Mouse (Mus musculus) forebrain, embryonic 16.5 days (tissue): ENCODE results near the gene 1700010I14Rik. TPM values are rescaled to one million over a fixed set of nuclear protein-coding genes. Genes with fewer than 3 reads are reported as not detected.

Source experiments
- ATAC-seq: fragments of 200-750 bp; cut with Nextera tagmentation; 2 replicates; pipeline ENCODE4 v1.8.0; 2017; ENCODE audit warnings: mild to moderate bottlenecking, moderate library complexity
- H3K27ac ChIP-seq: fragments of 300-500 bp; sonication (generic); 2 replicates; pipeline ENCODE4 v1.5.1; 2014; ENCODE audit warnings: low read length, control low read depth
- H3K27me3 ChIP-seq: fragments of 300-500 bp; sonication (generic); replicated peaks from 2 replicates; pipeline ENCODE4 v1.6.1; 2014; ENCODE audit warnings: low read length; ENCODE audit not compliant: control insufficient read depth, insufficient read depth
- H3K36me3 ChIP-seq: fragments of 300-500 bp; sonication (generic); 2 replicates; pipeline ENCODE4 v1.6.1; 2014; ENCODE audit not compliant: control insufficient read depth, insufficient read depth
- H3K4me1 ChIP-seq: fragments of 300-500 bp; sonication (generic); replicated peaks from 2 replicates; pipeline ENCODE4 v1.6.1; 2014; ENCODE audit warnings: low read length; ENCODE audit not compliant: control insufficient read depth, insufficient read depth
- H3K4me2 ChIP-seq: fragments of 300-500 bp; sonication (generic); 2 replicates; pipeline ENCODE4 v1.6.1; 2014; ENCODE audit warnings: mild to moderate bottlenecking, low read length, control low read depth
- H3K4me3 ChIP-seq: fragments of 300-500 bp; sonication (generic); replicated peaks from 2 replicates; pipeline ENCODE4 v1.5.1; 2014; ENCODE audit warnings: mild to moderate bottlenecking, low read length, control low read depth
- H3K9ac ChIP-seq: fragments of 300-500 bp; sonication (generic); replicated peaks from 2 replicates; pipeline ENCODE4 v1.6.1; 2014; ENCODE audit warnings: low read depth, low read length, control low read depth
- H3K9me3 ChIP-seq: fragments of 300-500 bp; sonication (generic); 2 replicates; pipeline ENCODE4 v1.6.1; 2016; ENCODE audit warnings: low read length; ENCODE audit not compliant: control insufficient read depth
- WGBS: fragments of 180-500 bp; shearing (Covaris S2); extraction: QIAGEN DNeasy Blood & Tissue Kit; methylation state at CpG from one replicate; pipeline ENCODE4 v1.1.7; 2014; 5-methylcytosine and 5-hydroxymethylcytosine counted together
- polyA plus RNA-seq: library from polyadenylated mRNA; unstranded; fragments of >200 nt; fragmentation: Nextera tagmentation; extraction: Ambion mirVana; gene quantifications from 2 replicates; pipeline ENCODE4 v1.2.1, GENCODE M21; 2015

1700010I14Rik gene
- polyA plus RNA-seq, 1 experiment from 2014 or later, result 1.5 TPM

DNA sequence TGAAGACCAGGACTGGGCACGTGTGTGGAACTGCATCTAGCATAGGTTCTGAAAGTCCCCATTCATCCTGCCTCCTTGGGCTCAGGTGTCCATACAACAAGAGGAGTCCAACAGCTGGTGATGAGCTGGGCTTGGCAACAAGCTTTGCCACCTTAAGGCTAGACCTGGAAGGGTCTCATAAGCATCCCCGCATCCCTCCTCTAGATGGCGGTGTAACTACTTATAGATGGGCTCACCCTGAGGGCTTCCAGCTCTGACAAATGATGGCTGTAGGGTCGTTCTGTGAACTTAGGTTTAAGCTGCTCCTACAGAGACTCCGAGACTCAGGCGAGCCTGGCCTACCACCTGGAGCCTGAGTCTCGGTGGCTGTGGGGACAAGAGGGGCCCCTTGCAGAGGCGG, 3.0 kb downstream of the 1700010I14Rik start:
- Histone ChIP-seq H3K27ac (no peak overlapping the region), H3K4me1 (peaks cover 20% of the 10 kb centered on the region), H3K9me3 (no peaks in the 10 kb centered on the region), H3K9ac (no peak overlapping the region), H3K27me3 (no peaks in the 10 kb centered on the region), H3K4me2 (no peak overlapping the region), H3K4me3 (no peak overlapping the region), H3K36me3 (no peaks in the 10 kb centered on the region)
- ATAC-seq, result no peak
- WGBS, result 25% methylated on average over 8 of the region's 8 CpGs

DNA sequence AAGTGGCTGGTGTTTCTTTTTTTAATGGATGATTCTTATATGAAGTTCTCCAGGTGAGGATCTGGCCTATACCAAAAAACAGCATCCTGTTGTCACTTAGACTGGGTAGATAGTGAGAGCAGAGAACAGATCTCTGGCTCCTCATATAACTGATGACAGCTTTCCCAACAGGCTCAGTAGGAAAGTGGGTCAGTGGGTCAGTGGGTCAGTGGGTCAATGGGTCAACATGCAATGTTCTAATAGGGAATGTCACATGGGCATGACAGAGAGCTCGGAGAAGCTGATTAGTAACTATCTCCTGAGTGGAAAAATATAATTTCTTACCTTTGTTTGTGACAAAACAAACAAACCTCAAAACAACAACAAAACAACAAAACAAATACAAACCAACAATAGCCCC, 7.2 kb downstream of the 1700010I14Rik start:
- Histone ChIP-seq H3K4me3 (no peak overlapping the region), H3K4me1 (no peaks in the 10 kb centered on the region), H3K9ac (no peak overlapping the region), H3K27ac (no peak overlapping the region), H3K36me3 (no peaks in the 10 kb centered on the region), H3K4me2 (no peak overlapping the region), H3K27me3 (no peaks in the 10 kb centered on the region), H3K9me3 (no peaks in the 10 kb centered on the region)
- ATAC-seq, result no peak
- 89% methylated on average over 1 of the region's 1 CpGs for WGBS

DNA sequence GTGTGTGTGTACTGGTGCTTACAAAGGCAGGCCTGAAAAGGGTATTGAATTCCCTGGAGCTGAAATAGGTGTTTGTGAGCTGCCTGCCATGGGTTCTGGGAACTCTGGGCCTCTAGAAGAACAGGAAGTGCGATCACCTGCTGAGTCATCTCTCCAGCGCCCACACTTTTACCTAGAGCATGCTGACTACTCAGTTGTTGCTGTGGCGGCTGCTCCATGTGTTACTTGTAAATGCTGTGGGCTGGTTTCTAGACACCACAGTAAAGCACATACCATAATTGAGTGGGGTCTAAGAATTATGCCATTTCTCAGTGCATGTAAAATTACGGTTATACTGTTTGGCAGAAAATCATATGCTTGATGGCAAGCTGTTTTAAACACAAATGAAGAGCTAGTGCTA, 14.3 kb downstream of the 1700010I14Rik start:
- ATAC-seq, result no peak
- H3K4me3 ChIP-seq, result no peak overlapping the region
- no peaks in the 10 kb centered on the region for H3K9me3 ChIP-seq
- H3K27ac ChIP-seq, result no peak overlapping the region
- H3K36me3 ChIP-seq, result no peaks in the 10 kb centered on the region
- WGBS, result 64% methylated on average over 4 of the region's 4 CpGs
- H3K4me2 ChIP-seq, result no peak overlapping the region
- no peak overlapping the region for H3K9ac ChIP-seq
- H3K4me1 ChIP-seq, result no peaks in the 10 kb centered on the region
- no peaks in the 10 kb centered on the region for H3K27me3 ChIP-seq

DNA sequence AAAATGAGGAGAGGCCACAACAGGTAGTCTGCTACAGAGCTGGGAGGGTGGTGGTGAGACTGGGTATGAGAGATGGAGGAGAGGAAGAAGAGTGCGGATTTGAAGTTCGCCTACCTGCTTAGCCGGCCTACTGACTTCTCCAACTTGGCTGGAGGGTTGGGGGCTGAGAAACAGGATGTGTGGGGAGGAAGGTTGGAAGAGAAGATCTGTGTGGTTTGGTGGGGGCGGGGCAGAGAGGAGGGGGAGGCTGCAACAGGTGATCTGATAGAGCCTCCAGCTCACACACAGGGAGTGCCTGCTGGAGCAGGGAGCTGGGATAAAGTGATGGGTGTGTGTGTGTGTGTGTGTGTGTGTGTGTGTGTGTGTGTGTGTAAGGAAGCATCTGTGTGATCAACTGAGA, 16.4 kb downstream of the 1700010I14Rik start:
- ATAC-seq, result no peak
- Histone ChIP-seq H3K4me3 (no peak overlapping the region), H3K36me3 (no peaks in the 10 kb centered on the region), H3K27me3 (no peaks in the 10 kb centered on the region), H3K9me3 (no peaks in the 10 kb centered on the region), H3K27ac (no peak overlapping the region), H3K4me1 (no peaks in the 10 kb centered on the region), H3K4me2 (no peak overlapping the region), H3K9ac (no peak overlapping the region)
- WGBS, result 89% methylated on average over 4 of the region's 4 CpGs

DNA sequence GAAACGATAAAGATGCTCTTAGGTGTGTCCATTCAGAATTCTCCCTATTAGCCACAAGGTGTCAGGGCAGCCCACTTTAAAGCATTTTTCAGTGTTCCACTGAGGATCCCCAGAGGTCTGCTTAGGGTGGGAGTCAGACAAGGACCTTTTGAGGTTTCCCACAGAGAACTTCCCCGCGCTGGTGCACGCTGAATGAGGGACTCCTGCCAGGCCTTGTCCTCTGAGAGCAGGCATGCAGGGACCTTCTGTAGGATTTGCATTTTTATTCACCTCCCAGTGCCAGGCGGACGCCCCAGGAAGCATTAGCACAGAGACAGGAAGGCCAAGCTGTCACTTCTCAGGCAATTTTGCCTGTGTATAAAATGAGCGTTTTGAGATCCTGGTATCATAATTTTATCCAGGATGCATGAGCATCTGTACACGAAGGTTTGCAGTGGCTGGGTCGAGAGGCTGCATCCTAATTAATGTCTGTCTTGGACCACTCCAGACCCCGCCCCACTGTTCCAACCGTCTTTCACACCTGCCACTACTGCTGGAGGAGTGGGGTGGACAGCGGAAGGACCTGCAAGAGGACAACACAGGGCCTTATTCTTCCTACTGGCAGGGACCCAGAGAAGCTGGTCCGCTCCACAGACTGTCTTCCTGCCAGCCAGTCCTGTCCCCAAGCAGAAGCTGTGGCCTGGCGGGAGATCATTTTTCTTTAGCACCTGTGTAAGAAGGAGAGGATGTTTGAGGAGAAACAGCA, 35.2 kb downstream of the 1700010I14Rik start:
- Histone ChIP-seq H3K27ac (peak overlapping the region; percentile 29), H3K4me1 (peaks cover 22% of the 10 kb centered on the region), H3K4me2 (no peak overlapping the region), H3K36me3 (no peaks in the 10 kb centered on the region), H3K4me3 (no peak overlapping the region), H3K9me3 (no peaks in the 10 kb centered on the region), H3K27me3 (no peaks in the 10 kb centered on the region), H3K9ac (0 out of 2 replicates have a peak overlapping the region, but pooled peaks have one; percentile 12)
- peak; percentile 81 for ATAC-seq
- 19% methylated on average over 14 of the region's 14 CpGs for WGBS

DNA sequence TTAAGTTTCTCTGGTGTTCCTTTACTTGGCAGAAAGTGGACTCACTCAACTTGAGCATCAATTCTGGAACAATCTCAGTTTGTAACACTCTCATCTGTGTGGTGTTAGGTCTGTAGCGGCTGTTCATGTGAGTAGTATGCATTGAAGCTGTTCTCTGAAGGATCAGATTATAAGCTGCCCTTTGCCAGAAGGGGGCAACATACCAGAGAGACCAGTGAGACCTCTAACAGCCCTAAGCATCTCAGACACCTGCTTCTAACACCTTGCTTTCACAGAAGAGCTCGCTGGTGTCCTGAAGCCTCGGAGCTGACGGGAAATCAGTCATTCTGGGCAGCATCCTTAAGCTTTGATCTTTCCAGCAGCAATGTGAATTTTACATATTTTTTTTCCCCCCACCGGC, 42.0 kb downstream of the 1700010I14Rik start:
- Histone ChIP-seq H3K4me2 (no peak overlapping the region), H3K9ac (no peak overlapping the region), H3K36me3 (no peaks in the 10 kb centered on the region), H3K27ac (no peak overlapping the region), H3K9me3 (no peaks in the 10 kb centered on the region), H3K4me3 (no peak overlapping the region), H3K27me3 (no peaks in the 10 kb centered on the region), H3K4me1 (peaks cover 29% of the 10 kb centered on the region)
- ATAC-seq, result no peak
- 76% methylated on average over 5 of the region's 5 CpGs for WGBS

DNA sequence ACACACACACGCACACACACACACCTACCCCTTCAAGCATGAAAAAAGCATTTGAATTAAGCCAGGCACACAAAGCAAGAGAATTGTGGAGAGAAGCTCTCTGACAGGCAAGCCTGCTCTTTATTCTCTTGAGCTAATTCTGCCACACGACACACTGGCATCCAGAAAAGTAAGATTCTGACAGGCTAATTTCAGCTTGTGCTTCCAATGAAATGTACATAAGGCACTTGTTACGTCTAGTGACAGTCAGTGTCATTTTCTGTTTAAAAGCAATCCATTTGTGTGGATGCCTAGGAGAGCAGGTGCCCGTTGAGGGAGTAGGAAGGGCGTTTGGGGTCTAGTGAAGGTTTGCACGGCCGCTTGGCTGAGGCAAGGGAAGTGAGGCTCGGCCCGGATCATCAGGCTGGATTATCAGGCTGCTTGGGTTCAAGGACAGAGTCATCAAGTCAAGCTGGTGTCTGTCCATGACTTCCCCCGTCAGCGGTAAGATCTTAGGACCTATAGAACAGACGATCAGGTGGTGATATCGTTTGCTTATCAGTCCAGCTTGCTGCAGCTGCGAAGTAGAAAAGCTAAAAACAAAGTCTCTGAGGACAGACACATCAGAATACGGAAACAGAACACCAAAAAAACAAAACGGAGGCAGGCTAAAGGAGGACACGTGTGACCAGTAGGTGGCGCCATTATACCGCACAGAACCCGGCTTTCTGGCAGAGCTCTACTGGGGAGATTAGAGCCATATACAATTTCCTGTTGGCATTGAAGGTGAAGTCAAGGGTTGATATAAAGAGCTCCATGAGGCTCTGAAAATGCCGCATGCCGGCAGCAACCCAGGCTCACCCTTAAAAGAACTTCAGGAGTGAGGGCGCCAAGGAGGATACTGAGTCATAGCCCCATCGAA, 43.4 kb downstream of the 1700010I14Rik start:
- peak overlapping the region; percentile 64 for H3K27ac ChIP-seq
- peak overlapping the region; percentile 14; the same call in 1 of the 2 replicates for H3K4me3 ChIP-seq
- WGBS, result 10% methylated on average over 24 of the region's 24 CpGs
- H3K36me3 ChIP-seq, result no peaks in the 10 kb centered on the region
- H3K4me2 ChIP-seq, result peak overlapping the region; percentile 38
- H3K9me3 ChIP-seq, result no peaks in the 10 kb centered on the region
- ATAC-seq, result peak; percentile 92
- H3K9ac ChIP-seq, result 0 out of 2 replicates have a peak overlapping the region, but pooled peaks have one; percentile 10
- peaks cover 22% of the 10 kb centered on the region for H3K4me1 ChIP-seq
- H3K27me3 ChIP-seq, result no peaks in the 10 kb centered on the region

DNA sequence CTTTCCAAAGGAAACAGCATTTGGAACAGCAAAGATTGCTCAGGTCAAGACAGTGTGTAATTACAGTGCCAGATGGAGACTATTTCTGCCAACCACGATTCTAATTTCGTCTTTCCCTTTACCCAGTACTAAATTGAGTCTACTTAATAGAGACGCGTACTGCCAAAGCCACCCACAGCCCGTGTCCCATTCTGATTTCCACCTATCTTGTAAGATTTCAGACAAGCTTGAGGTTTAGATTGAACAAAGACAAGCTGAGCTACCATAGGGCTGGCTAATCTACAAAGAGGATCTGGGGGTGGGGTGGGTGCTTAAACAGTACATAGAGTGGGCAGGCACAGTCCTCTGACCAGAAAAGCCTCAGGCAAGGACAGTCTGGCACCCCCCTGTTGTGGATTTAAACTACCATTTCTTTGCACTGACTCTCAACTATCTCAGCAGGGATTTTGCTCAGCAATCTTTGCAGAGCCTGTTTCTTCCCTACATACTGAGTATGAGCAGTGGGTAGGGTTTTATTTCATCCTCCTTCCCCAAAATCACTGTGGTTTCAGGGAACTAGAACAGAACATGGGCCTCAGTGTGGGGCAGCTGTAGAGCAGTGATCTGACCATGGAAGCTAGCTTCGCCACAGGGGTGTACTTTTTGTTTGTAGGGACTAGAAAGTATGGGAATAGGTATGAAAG, 44.4 kb downstream of the 1700010I14Rik start:
- H3K4me1 ChIP-seq, result peaks cover 16% of the 10 kb centered on the region
- peak overlapping the region; percentile 41 for H3K27ac ChIP-seq
- peak overlapping the region; percentile 37 for H3K4me2 ChIP-seq
- peak; percentile 59 for ATAC-seq
- 33% methylated on average over 6 of the region's 6 CpGs for WGBS
- no peak overlapping the region for H3K9ac ChIP-seq
- H3K27me3 ChIP-seq, result no peaks in the 10 kb centered on the region
- H3K9me3 ChIP-seq, result no peaks in the 10 kb centered on the region
- H3K4me3 ChIP-seq, result no peak overlapping the region
- H3K36me3 ChIP-seq, result no peaks in the 10 kb centered on the region

DNA sequence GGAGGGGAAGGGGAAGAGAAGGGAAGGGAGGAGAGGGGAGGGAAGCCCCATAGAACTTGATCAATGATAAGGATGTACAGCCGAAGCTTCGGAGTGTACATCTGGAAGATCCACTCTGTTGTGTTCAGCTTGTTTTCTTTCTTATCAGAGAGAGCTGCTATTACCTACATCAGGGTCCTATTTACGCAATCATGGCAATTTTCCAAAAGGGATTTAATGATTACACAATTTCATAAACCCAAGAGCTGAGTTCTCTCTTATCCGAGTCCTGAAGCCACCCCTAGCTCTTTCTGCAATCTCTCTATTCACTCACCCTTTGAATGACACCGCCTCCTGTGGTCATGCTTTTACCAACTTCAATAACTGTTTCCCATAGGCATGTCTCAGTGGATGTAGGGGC, 45.4 kb downstream of the 1700010I14Rik start:
- Histone ChIP-seq H3K27me3 (no peaks in the 10 kb centered on the region), H3K4me1 (peaks cover 16% of the 10 kb centered on the region), H3K9ac (no peak overlapping the region), H3K9me3 (no peaks in the 10 kb centered on the region), H3K27ac (no peak overlapping the region), H3K4me3 (no peak overlapping the region), H3K4me2 (no peak overlapping the region), H3K36me3 (no peaks in the 10 kb centered on the region)
- no peak for ATAC-seq
- 83% methylated on average over 5 of the region's 5 CpGs for WGBS
